In genomic region chr7:34897058-34897457, GRCm38 (mm10) we compare ENCODE assay signal across 8 mouse cellular contexts. TPM values are rescaled to one million over a fixed set of nuclear protein-coding genes. Genes with fewer than 3 reads are reported as not detected.
DNase-seq lines count a peak whose midpoint lies in the region; TF ChIP-seq lines count a peak whose summit lies in the region.

No protein-coding gene starts in this region.

- no peaks in the 10 kb centered on the region for H3K36me3 ChIP-seq in thymus, adult 2 months (ENCODE audit: control insufficient read depth, insufficient read depth, low read length)
- H3K36me3 ChIP-seq in limb, embryonic 10.5 days = no peaks in the 10 kb centered on the region

- 3% methylated on average over 1 of the region's 1 CpGs for WGBS in thymus, adult 2 months
- 12% methylated on average over 1 of the region's 1 CpGs for WGBS in limb, embryonic 10.5 days

- DNase-seq in heart, postnatal 4 days = peak; percentile 14
- DNase-seq in heart, postnatal 25 days (ENCODE audit: low spot score) = no peak
- peak; percentile 6 for DNase-seq in thymus, postnatal 14 days
- DNase-seq in thymus, adult 2 months = no peak
- no peak for DNase-seq in limb, embryonic 10.5 days (ENCODE audit: low spot score)
- peak; percentile 34 for DNase-seq in telencephalon, adult 2 months (ENCODE audit: low read depth, low spot score)
- no peak for DNase-seq in urinary bladder, postnatal 4 days (ENCODE audit: low spot score in 2 of 2)
- DNase-seq in heart, adult 18-20 months = no peak

- TF ChIP-seq POLR2A in thymus, adult 2 months (IDR thresholded peaks at IDR 0.05; ENCODE audit: control insufficient read depth, extremely low read depth, insufficient read depth, low read length, poor library complexity) = no peak

- TF ChIP-seq CTCF in thymus, adult 2 months (IDR thresholded peaks at IDR 0.05; ENCODE audit: borderline replicate concordance, control insufficient read depth, extremely low read depth, insufficient read depth, low read length, poor library complexity) = no peak

- H3K27ac ChIP-seq in thymus, adult 2 months (ENCODE audit: control insufficient read depth, insufficient read depth, low read length) = no peak overlapping the region
- H3K27ac ChIP-seq in limb, embryonic 10.5 days = peak overlapping the region; percentile 16

- intact Hi-C loops in heart, postnatal 25 days (cut with DNase I) = no loop called here

- H3K4me3 ChIP-seq in thymus, adult 2 months (ENCODE audit: control insufficient read depth, insufficient read depth, low read length) = no peak overlapping the region
- 0 out of 2 replicates have a peak overlapping the region, but pooled peaks have one; percentile 8 for H3K4me3 ChIP-seq in limb, embryonic 10.5 days

- H3K27me3 ChIP-seq in thymus, adult 2 months (ENCODE audit: control insufficient read depth, insufficient read depth, low read length) = no peaks in the 10 kb centered on the region
- H3K27me3 ChIP-seq in limb, embryonic 10.5 days (ENCODE audit: low read depth, poor library complexity, severe bottlenecking) = no peaks in the 10 kb centered on the region

- H3K4me1 ChIP-seq in thymus, adult 2 months (replicated peaks; ENCODE audit: control insufficient read depth, insufficient read depth, low read length) = no peaks in the 10 kb centered on the region
- peaks cover 19% of the 10 kb centered on the region for H3K4me1 ChIP-seq in limb, embryonic 10.5 days

- no peaks in the 10 kb centered on the region for H3K9me3 ChIP-seq in limb, embryonic 10.5 days (replicated peaks)

RNA-seq across cellular contexts. Expression of gene Pepd, which starts 15.1 kb away (rescaled TPM):
- total RNA-seq in heart, postnatal 4 days (2021) = 10 to 100 TPM; 24.4 to 26.9 TPM
- total RNA-seq in heart, postnatal 25 days (2021) = 10 to 100 TPM; 22.9 to 23.4 TPM
- polyA plus RNA-seq in thymus, adult 2 months (2012; rRNA removed) = 77.0 and 87.6 TPM in 2 replicates
- polyA plus RNA-seq in limb, embryonic 10.5 days (2016; fragmentation: Nextera tagmentation; extraction: Ambion mirVana) = 75.2 and 75.8 TPM in 2 replicates
- total RNA-seq in heart, adult 18-20 months (2021) = 10 to 100 TPM; 28.0 to 34.4 TPM

Comparison
In these comparisons a context has a peak if more than half of its experiments do, and no peak if none do; other contexts are left out.
1. DNase-seq: peak in heart, postnatal 4 days (single experiment), thymus, postnatal 14 days (single experiment) and telencephalon, adult 2 months (single experiment); none in heart, postnatal 25 days (single experiment), thymus, adult 2 months (single experiment), limb, embryonic 10.5 days (single experiment), urinary bladder, postnatal 4 days (0 of 2) and heart, adult 18-20 months (0 of 2).